Comparison of ENCODE assay signal across 21 mouse cellular contexts in genomic region chr14:62808661-62809523, GRCm38 (mm10). TPM values are rescaled to one million over a fixed set of nuclear protein-coding genes. Genes with fewer than 3 reads are reported as not detected.
A peak's percentile ranks its signal among the peaks of the same experiment; 100 is the strongest.
DNase-seq lines count a peak whose midpoint lies in the region; ATAC-seq and TF ChIP-seq lines count a peak whose summit lies in the region.
"Had no signal": no experiment of that assay in that cellular context is flagged by ENCODE, and none has a peak within 500 bp of the region (broad histone marks: within the 10 kb centered on the region; RNA-seq: fewer than 3 reads in every experiment).

No protein-coding gene starts in this region.

- H3K4me3 ChIP-seq in lung, postnatal 0 days (ENCODE audit: low read depth, low read length): no peak overlapping the region
- H3K4me3 ChIP-seq: forebrain, embryonic 13.5 days; heart, embryonic 12.5 days had no signal

- no peaks in the 10 kb centered on the region for H3K4me1 ChIP-seq in lung, postnatal 0 days (ENCODE audit: insufficient read depth, low read depth, low read length)
- H3K4me1 ChIP-seq: forebrain, embryonic 13.5 days had no signal

- ATAC-seq in lung, postnatal 0 days: no peak
- ATAC-seq: forebrain, embryonic 13.5 days; hindbrain, embryonic 16.5 days had no signal

- H3K27me3 ChIP-seq in lung, postnatal 0 days (replicated peaks; ENCODE audit: insufficient read depth, low read length): no peaks in the 10 kb centered on the region
- H3K27me3 ChIP-seq: forebrain, embryonic 13.5 days; heart, embryonic 12.5 days had no signal

- H3K36me3 ChIP-seq in lung, postnatal 0 days (ENCODE audit: insufficient read depth, low read length): no peaks in the 10 kb centered on the region
- H3K36me3 ChIP-seq: heart, embryonic 12.5 days had no signal

- no peak overlapping the region for H3K9ac ChIP-seq in lung, postnatal 0 days (replicated peaks; ENCODE audit: low read depth)
- H3K9ac ChIP-seq: forebrain, embryonic 13.5 days; heart, embryonic 12.5 days had no signal

- H3K9me3 ChIP-seq in lung, postnatal 0 days (ENCODE audit: low read length): no peaks in the 10 kb centered on the region
- H3K9me3 ChIP-seq: forebrain, embryonic 13.5 days; heart, embryonic 12.5 days had no signal

- DNase-seq in adrenal gland, postnatal 14 days: peak; percentile 13
- no peak for DNase-seq in adrenal gland, postnatal 4 days (ENCODE audit: low spot score in 2 of 2)
- DNase-seq in lung, postnatal 0 days (ENCODE audit: low spot score): peak; percentile 36
- no peak for DNase-seq in lung, postnatal 14 days
- DNase-seq in lung, postnatal 36 days: peak; percentile 56
- peak; percentile 13 for DNase-seq in skeletal muscle tissue, adult 2 months (ENCODE audit: low read depth, low spot score)
- DNase-seq in left cerebral cortex, postnatal 14 days (ENCODE audit: low spot score in 2 of 2): no peak
- no peak for DNase-seq in kidney, postnatal 14 days
- DNase-seq: cerebellum, adult 11-12 months; cerebellum, postnatal 25 days; gastrocnemius, postnatal 14 days; heart, postnatal 4 days; kidney, adult 11 months; kidney, postnatal 25 days; layer of hippocampus, adult 9-11 months; midbrain, embryonic 14.5 days; right cerebral cortex, postnatal 14 days; thymus, postnatal 14 days had no signal

- H3K27ac ChIP-seq in lung, postnatal 0 days (ENCODE audit: low read length): no peak overlapping the region
- H3K27ac ChIP-seq: forebrain, embryonic 13.5 days had no signal

- TF ChIP-seq CTCF in lung, postnatal 0 days (IDR thresholded peaks at IDR 0.05): no peak

- WGBS in lung, postnatal 0 days: 49% methylated on average over 7 of the region's 7 CpGs

- H3K4me2 ChIP-seq in lung, postnatal 0 days (replicated peaks; ENCODE audit: low read depth, low read length): no peak overlapping the region
- H3K4me2 ChIP-seq: forebrain, embryonic 13.5 days; heart, embryonic 12.5 days had no signal

- intact Hi-C loops in left cerebral cortex, postnatal 14 days (cut with DNase I): no loop called here

- TF ChIP-seq EP300 in lung, postnatal 0 days (IDR thresholded peaks at IDR 0.05): no peak

RNA-seq across cellular contexts. Expression of gene Wdfy2, which starts 28.6 kb away (rescaled TPM):
- 28.4 and 28.8 TPM in 2 replicates for total RNA-seq in adrenal gland, postnatal 14 days (2021)
- 10 to 100 TPM; 33.7 to 35.2 TPM for total RNA-seq in adrenal gland, postnatal 4 days (2021)
- 3.4 and 3.5 TPM in 2 replicates for polyA plus RNA-seq in lung, postnatal 0 days (2015; fragmentation: Nextera tagmentation; extraction: Ambion mirVana)
- 10 to 100 TPM; 10.1 to 10.9 TPM for total RNA-seq in left cerebral cortex, postnatal 14 days (2021)

RNA-seq across cellular contexts. Expression of gene Ints6, which starts 47.9 kb away (rescaled TPM):
- total RNA-seq in adrenal gland, postnatal 14 days (2021): 43.2 and 44.7 TPM in 2 replicates
- 10 to 100 TPM; 52.4 to 56.5 TPM for total RNA-seq in adrenal gland, postnatal 4 days (2021)
- 9.8 and 11.5 TPM in 2 replicates for polyA plus RNA-seq in lung, postnatal 0 days (2015; fragmentation: Nextera tagmentation; extraction: Ambion mirVana)
- 10 to 100 TPM; 32.6 to 43.4 TPM for total RNA-seq in left cerebral cortex, postnatal 14 days (2021)

Comparison
In these comparisons a context has a peak if more than half of its experiments do, and no peak if none do; other contexts are left out.
1. DNase-seq: peak in adrenal gland, postnatal 14 days (single experiment), lung, postnatal 0 days (single experiment), lung, postnatal 36 days (single experiment) and skeletal muscle tissue, adult 2 months (single experiment); none in adrenal gland, postnatal 4 days (0 of 2), lung, postnatal 14 days (single experiment), left cerebral cortex, postnatal 14 days (0 of 2) and kidney, postnatal 14 days (single experiment).